Mouse (Mus musculus): Measurements from ENCODE around the gene Rgs17. TPM values are rescaled to one million over a fixed set of nuclear protein-coding genes. Genes with fewer than 3 reads are reported as not detected.
A peak's percentile ranks its signal among the peaks of the same experiment; 100 is the strongest.

Gene Rgs17
- polyA plus RNA-seq, 1 experiment from 2014 or later = 4.3 TPM

GRCm38 (mm10) chr10:5802866-5803265 is 119.3 kb downstream of the Rgs17 start:
- H3K9ac ChIP-seq (replicated peaks) = peak overlapping the region; percentile 15; the same call in 1 of the 2 replicates
- no peak overlapping the region for H3K27ac ChIP-seq (replicated peaks)
- 42% methylated on average over 6 of the region's 6 CpGs for WGBS
- H3K36me3 ChIP-seq = peaks cover 37% of the 10 kb centered on the region
- H3K27me3 ChIP-seq = no peaks in the 10 kb centered on the region
- H3K4me3 ChIP-seq = peak overlapping the region; percentile 76
- H3K4me2 ChIP-seq (replicated peaks) = peak overlapping the region; percentile 97
- H3K9me3 ChIP-seq = no peaks in the 10 kb centered on the region
- no peak for ATAC-seq (ENCODE audit: low FRiP score, low read depth)
- peaks cover 32% of the 10 kb centered on the region for H3K4me1 ChIP-seq

GRCm38 (mm10) chr10:5800490-5800889 is 121.7 kb downstream of the Rgs17 start:
- peaks cover 37% of the 10 kb centered on the region for H3K36me3 ChIP-seq
- WGBS = 93% methylated on average over 1 of the region's 1 CpGs

GRCm38 (mm10) chr10:5798069-5798468 is 124.1 kb downstream of the Rgs17 start:
- WGBS = 83% methylated on average over 4 of the region's 4 CpGs
- H3K4me3 ChIP-seq = no peak overlapping the region
- ATAC-seq (ENCODE audit: low FRiP score, low read depth) = no peak
- H3K36me3 ChIP-seq = peaks cover 37% of the 10 kb centered on the region
- no peaks in the 10 kb centered on the region for H3K27me3 ChIP-seq
- no peak overlapping the region for H3K4me2 ChIP-seq (replicated peaks)
- no peak overlapping the region for H3K27ac ChIP-seq (replicated peaks)
- H3K4me1 ChIP-seq = peaks cover 14% of the 10 kb centered on the region
- H3K9me3 ChIP-seq = no peaks in the 10 kb centered on the region
- H3K9ac ChIP-seq (replicated peaks) = no peak overlapping the region

More at GRCm38 (mm10) chr10:5800490-5800889, 121.7 kb downstream of the Rgs17 start:
- ATAC-seq (ENCODE audit: low FRiP score, low read depth) = no peak
- Histone ChIP-seq H3K9me3 (no peaks in the 10 kb centered on the region), H3K9ac (replicated peaks) (no peak overlapping the region), H3K4me1 (peaks cover 29% of the 10 kb centered on the region), H3K4me2 (replicated peaks) (no peak overlapping the region), H3K27ac (replicated peaks) (no peak overlapping the region), H3K27me3 (no peaks in the 10 kb centered on the region), H3K4me3 (no peak overlapping the region)

- Histone ChIP-seq H3K9ac (replicated peaks) (no peak overlapping the region), H3K4me1 (no peaks in the 10 kb centered on the region), H3K36me3 (no peaks in the 10 kb centered on the region), H3K4me3 (no peak overlapping the region), H3K9me3 (no peaks in the 10 kb centered on the region), H3K27ac (replicated peaks) (no peak overlapping the region), H3K4me2 (replicated peaks) (no peak overlapping the region), H3K27me3 (no peaks in the 10 kb centered on the region)
- ATAC-seq (ENCODE audit: low FRiP score, low read depth) = 0 out of 2 replicates have a peak, but pooled peaks have one; percentile 16
- 22% methylated on average over 12 of the region's 12 CpGs for whole genome bisulfite sequencing
Observed at GRCm38 (mm10) chr10:5790657-5791056, 131.5 kb downstream of the Rgs17 start.

DNA sequence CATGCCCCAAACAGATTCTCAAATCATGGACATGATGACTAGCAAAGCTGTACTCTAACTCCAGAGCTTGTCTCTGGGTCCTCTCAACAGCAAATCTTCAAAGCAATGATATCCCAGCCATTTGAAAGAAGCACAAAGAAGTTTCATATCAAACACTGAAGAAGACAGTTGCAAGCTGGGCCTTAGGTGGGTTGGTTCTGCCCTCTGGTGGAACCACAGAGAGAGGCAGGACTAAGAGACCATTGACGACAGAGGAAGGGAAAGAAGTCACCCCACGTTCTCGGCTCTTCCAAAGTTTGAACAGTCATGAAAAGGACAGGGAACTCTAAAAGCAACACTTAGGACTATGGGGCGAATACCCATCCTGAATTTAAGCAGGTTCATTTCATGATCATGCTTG is 135.3 kb downstream of the Rgs17 start:
- Histone ChIP-seq H3K4me3 (no peak overlapping the region), H3K36me3 (no peaks in the 10 kb centered on the region), H3K27me3 (no peaks in the 10 kb centered on the region), H3K27ac (replicated peaks) (no peak overlapping the region), H3K9me3 (no peaks in the 10 kb centered on the region), H3K4me1 (no peaks in the 10 kb centered on the region), H3K4me2 (replicated peaks) (no peak overlapping the region), H3K9ac (replicated peaks) (no peak overlapping the region)
- WGBS = 30% methylated on average over 4 of the region's 4 CpGs
- no peak for ATAC-seq (ENCODE audit: low FRiP score, low read depth)

Other genes starting within 250 kb of the Rgs17 start
- 69.0 and 71.4 TPM in 2 replicates for gene Fbxo5, start 116.8 kb downstream of the Rgs17 start, polyA plus RNA-seq (2016; fragmentation: Nextera tagmentation; extraction: Ambion mirVana)
- gene Mtrf1l, start 98.5 kb downstream of the Rgs17 start, polyA plus RNA-seq (2016; fragmentation: Nextera tagmentation; extraction: Ambion mirVana) = 14.5 and 16.2 TPM in 2 replicates